Mouse (Mus musculus) mammary gland, adult 2 months (tissue): ENCODE data around the gene Lif. TPM values are rescaled to one million over a fixed set of nuclear protein-coding genes. Genes with fewer than 3 reads are reported as not detected.

Experiments used
- polyA plus RNA-seq: library from polyadenylated mRNA; depleted of rRNA; stranded (reverse); fragments of >200 nt; gene quantifications from 2 replicates; pipeline ENCODE4 v1.2.3, GENCODE M21; 2012; ENCODE audit warnings: low replicate concordance; rRNA removed

Lif gene
- polyA plus RNA-seq, result 4.9 and 5.8 TPM in 2 replicates

DNA sequence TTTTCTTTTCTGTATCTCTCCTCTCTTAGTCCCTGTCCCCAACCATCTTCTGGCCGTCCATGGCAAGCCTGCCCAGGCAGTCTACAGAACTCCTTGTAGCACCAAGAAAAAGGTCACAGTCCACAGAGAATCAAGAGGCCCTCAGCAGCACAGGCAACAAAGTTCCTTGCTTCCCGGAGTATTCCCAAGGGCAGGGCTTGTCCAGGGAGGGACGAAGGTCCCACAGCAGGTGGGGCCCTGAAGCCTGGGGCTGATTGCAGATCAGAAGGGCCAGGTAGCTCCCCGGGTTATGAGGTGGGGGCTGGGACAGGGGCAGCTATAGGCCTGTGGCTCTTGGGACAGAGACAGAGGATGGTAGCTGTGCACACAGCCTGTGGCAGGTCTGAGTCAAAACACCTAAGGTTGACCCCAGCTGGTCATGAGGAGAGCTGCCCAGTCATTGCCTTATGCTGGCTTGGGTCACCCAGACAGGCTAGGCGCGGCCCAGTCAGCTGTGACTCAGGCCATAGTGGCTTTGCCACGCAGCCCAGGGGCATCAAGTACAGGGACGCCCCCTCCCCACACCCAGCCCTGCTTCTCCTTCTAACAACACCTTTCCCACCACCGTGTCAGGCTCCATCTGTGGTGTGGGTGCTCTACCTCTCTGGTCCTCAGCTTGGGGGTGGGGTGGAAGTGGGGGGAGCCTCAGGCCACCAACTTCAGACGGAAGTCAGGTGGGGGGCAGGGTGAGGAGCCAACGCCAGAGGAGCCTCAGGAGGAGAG is at the start of gene Lif:
Gene Lif, plus strand, starts transcription at position 712 of the 762 bp plus-strand sequence.

DNA sequence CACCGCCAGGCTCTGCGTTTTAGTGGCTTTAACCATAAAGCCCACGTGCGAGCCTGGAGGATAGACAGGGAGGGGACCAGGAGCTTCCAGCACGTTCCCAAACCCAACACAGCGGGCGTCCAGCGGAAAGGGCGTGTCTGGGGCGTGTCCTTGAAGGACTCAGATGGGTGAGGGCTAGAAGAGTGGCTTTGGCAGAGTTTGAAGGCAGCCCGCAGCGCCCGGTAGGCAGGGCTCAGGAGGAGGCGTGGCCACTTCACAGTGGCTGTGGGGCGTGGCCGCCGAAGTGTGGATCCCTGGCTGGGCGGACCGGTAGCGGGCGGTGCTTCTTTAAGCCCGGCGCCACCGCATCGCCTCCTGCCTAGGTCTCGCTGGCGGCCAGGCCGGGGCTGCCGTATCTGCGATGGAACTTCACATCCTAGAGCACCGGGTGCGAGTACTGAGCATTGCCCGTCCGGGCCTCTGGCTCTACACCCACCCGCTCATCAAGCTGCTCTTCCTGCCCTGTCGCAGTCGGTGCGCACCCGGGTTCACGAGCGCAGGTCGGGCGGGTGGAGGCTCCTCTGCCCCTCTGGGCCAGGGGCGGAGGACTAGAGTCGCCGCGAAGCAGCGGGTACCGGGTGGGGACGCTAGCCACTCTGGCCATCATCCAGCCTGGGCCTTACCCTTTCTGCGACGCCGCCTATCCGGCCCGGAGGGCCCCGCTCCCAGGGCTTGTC is 39.3 kb upstream of the Lif start, which contains the start of gene Castor1:
Gene Castor1, plus strand, starts transcription at position 312 of the 716 bp plus-strand sequence.

DNA sequence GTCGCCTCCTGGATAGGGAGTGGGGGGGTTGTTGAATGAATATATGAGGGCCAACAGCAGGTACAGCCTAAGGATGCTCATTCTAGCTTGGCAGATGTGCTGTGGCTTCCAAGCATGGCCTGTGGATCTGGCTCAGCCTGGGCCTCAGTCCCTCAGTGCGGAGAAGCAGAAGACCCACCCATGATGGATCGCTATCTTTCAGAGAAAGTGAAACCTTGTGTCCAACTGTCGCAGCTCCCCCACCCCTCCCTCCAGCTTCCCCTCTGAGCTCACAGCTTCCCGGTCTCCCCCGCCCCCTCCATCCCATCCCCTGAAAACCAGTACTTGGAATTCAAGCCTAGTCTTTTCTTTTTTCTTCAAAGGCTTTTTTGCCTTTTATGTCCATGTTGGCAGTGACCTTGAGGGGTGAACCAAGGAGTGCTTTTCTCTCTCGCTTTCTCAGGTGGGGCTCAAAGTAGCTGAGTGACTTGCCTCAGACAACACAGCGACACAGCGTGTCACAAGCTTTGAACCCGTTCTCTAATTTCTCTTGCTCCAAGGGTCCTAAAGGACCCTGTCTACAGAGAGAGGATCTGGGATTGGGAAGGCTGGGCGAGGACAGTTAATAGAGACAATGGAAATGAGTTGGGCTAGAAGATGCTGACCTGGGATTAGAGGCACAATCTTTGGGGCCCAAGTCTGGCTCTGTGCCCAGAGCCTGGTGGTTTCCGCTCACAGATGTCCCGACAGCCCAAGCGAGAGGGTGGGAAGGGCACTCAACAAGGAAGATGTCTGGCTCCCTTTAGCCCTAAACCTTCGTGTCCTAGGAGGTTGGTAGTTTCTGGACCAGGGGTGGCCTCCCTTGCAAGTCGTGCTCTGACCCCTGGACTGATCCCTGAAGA is 21.5 kb upstream of the Lif start, which contains the start of gene Osm:
Gene Osm, plus strand, starts transcription at position 756 of the 881 bp plus-strand sequence.

Other genes starting within 250 kb of the Lif start
- 3.5 and 6.9 TPM in 2 replicates for gene Sec14l4, start 226.1 kb upstream of the Lif start, polyA plus RNA-seq
- 0.37 TPM in 1 of 2 replicates, not detected in the other for gene Sec14l3, start 192.7 kb upstream of the Lif start, polyA plus RNA-seq
- 18.0 and 28.1 TPM in 2 replicates for gene Mtfp1, start 162.1 kb upstream of the Lif start, polyA plus RNA-seq
- gene Sec14l2, start 134.1 kb upstream of the Lif start, polyA plus RNA-seq, result 2.4 and 3.5 TPM in 2 replicates
- gene Rnf215, start 122.4 kb upstream of the Lif start, polyA plus RNA-seq, result 25.3 and 38.1 TPM in 2 replicates
- gene Ccdc157, start 97.3 kb upstream of the Lif start, polyA plus RNA-seq, result 9.1 and 11.0 TPM in 2 replicates
- 25.9 and 37.9 TPM in 2 replicates for gene Sf3a1, start 97.2 kb upstream of the Lif start, polyA plus RNA-seq
- 44.2 and 60.0 TPM in 2 replicates for gene Tbc1d10a, start 70.8 kb upstream of the Lif start, polyA plus RNA-seq
- 19.1 and 19.3 TPM in 2 replicates for gene Castor1, start 39.3 kb upstream of the Lif start, polyA plus RNA-seq
- gene Osm, start 21.1 kb upstream of the Lif start, polyA plus RNA-seq, result 2.2 and 2.4 TPM in 2 replicates
- 0.06 TPM in 2 replicates for gene Hormad2, start 183.5 kb downstream of the Lif start, polyA plus RNA-seq